Mouse (Mus musculus) olfactory bulb, adult 2 months (tissue): ENCODE data around the gene Ppp2r5b. TPM values are rescaled to one million over a fixed set of nuclear protein-coding genes. Genes with fewer than 3 reads are reported as not detected.

Experiments
- H3K27ac ChIP-seq: fragments of 200-500 bp; 2 replicates; pipeline ENCODE4 v1.5.1; 2012; ENCODE audit warnings: low read depth, low read length; ENCODE audit not compliant: insufficient read depth
- H3K4me1 ChIP-seq: fragments of 200-500 bp; 2 replicates; pipeline ENCODE4 v1.6.1; 2012; ENCODE audit warnings: low read length; ENCODE audit not compliant: control insufficient read depth, insufficient read depth
- H3K4me3 ChIP-seq: fragments of 200-500 bp; 2 replicates; pipeline ENCODE4 v1.5.1; 2012; ENCODE audit warnings: mild to moderate bottlenecking, low read depth, low read length, moderate library complexity; ENCODE audit not compliant: insufficient read depth
- CTCF ChIP-seq: fragments of 200-500 bp; IDR thresholded peaks from 2 replicates; pipeline ENCODE4 v1.5.1; 2012; ENCODE audit warnings: low read depth, mild to moderate bottlenecking, low read length, moderate library complexity; ENCODE audit not compliant: insufficient read depth
- POLR2A ChIP-seq: fragments of 200-500 bp; IDR thresholded peaks from 2 replicates; pipeline ENCODE4 v1.6.1; 2012; ENCODE audit warnings: mild to moderate bottlenecking, low read depth, low read length, moderate library complexity; ENCODE audit not compliant: insufficient read depth
- WGBS: fragments of 180-500 bp; shearing (Covaris S2); methylation state at CpG from one replicate; pipeline ENCODE4 v1.1.7; 2018; 5-methylcytosine and 5-hydroxymethylcytosine counted together
- polyA plus RNA-seq: library from polyadenylated mRNA; stranded (reverse); fragments of >200 nt; gene quantifications from 2 replicates; pipeline ENCODE4 v1.2.4, GENCODE M21; 2012; ENCODE audit warnings: low replicate concordance; ENCODE audit not compliant: missing spikeins, insufficient read depth, insufficient read length

The Ppp2r5b gene
- polyA plus RNA-seq, 1 experiment, result not detected

DNA sequence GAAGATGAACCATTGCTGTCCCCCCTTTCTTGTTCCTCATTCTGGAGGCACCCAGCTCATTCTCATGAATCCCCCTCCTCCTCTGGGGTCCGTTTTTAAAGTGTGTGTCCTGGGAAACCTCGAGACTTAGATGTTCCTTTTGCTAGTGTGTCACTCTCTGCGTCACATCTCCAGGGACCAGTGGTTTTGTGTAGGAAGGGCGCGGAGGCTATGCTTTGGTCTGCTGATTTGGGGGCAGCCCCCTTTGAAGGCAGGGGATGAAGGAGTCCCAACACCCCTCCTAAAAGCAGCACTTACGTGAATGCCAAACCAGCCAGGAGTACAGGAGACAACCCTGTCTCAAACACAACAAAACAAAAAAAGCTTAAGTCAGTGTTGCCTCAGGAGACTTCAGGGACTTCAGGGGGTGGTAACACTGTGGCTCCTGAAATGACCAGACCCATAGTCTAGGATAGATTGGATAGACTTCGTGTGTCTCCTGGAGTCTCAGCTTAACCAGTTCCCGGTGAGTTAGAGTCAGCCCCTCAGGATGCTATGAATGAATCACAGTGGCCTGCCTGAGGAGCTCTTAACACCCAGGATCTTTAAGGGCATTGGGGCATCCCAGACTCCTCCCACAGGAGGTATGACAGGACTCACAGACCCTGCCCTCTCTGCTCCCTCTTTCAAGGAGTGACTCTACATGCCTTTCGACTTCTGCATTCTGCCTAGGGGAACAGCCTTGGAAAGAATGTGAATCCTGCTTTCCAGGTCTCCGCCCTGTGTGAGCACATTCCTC lies 42.2 kb upstream of the Ppp2r5b start:
- H3K27ac ChIP-seq, result no peak overlapping the region
- TF ChIP-seq CTCF (no peak), POLR2A (no peak)
- WGBS, result 12% methylated on average over 10 of the region's 10 CpGs
- H3K4me1 ChIP-seq, result peaks cover 26% of the 10 kb centered on the region
- peak overlapping the region; percentile 97 for H3K4me3 ChIP-seq

- H3K4me3 ChIP-seq, result peak within 1 kb of the TSS; percentile 97
- H3K4me1 ChIP-seq, result peaks cover 26% of the 10 kb centered on the region
- peak within 1 kb of the TSS; percentile 38; the same call in 1 of the 2 replicates for H3K27ac ChIP-seq
- WGBS, result under 1% methylated on average over 105 of the region's 106 CpGs
- TF ChIP-seq POLR2A (peak; percentile 52), CTCF (peak; percentile 68; the same call in 1 of the 2 replicates)
Measured at GRCm38 (mm10) chr19:6276426-6277421, 41.1 kb upstream of the Ppp2r5b start, which contains the start of gene Ehd1. Ehd1 (plus strand) TSS chr19:6276725.

GRCm38 (mm10) chr19:6275740-6276389 lies 40.2 kb upstream of the Ppp2r5b start:
- peaks cover 26% of the 10 kb centered on the region for H3K4me1 ChIP-seq
- WGBS, result 9% methylated on average over 15 of the region's 15 CpGs
- H3K4me3 ChIP-seq, result peak overlapping the region; percentile 97
- no peak for TF ChIP-seq POLR2A
- H3K27ac ChIP-seq, result peak overlapping the region; percentile 38; the same call in 1 of the 2 replicates

GRCm38 (mm10) chr19:6273998-6274608 lies 38.4 kb upstream of the Ppp2r5b start:
- Histone ChIP-seq H3K4me3 (no peak overlapping the region), H3K27ac (no peak overlapping the region), H3K4me1 (peaks cover 17% of the 10 kb centered on the region)
- 87% methylated on average over 13 of the region's 13 CpGs for WGBS
- TF ChIP-seq POLR2A, result no peak
- TF ChIP-seq CTCF, result no peak

DNA sequence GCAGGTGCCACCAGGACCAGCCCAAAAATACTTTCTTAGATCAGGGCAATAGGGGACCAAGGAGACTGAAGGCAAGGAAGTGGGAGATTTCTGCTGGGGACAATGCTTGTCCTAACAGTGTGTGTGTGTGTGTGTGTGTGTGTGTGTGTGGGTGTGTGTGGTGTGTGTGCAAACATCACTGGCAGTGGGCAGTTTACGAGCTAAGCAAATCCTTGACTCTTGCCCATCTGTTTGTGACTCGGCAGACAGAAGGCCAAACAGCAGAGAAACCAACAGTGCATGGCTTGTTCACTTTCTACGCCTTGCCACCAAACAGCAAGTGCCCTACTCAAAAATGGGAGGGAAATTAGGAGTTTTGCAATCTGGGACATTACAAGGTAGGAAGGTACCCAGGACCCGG lies 37.9 kb upstream of the Ppp2r5b start:
- no peak for TF ChIP-seq POLR2A
- no peak for TF ChIP-seq CTCF
- Histone ChIP-seq H3K27ac (no peak overlapping the region), H3K4me3 (no peak overlapping the region), H3K4me1 (peaks cover 15% of the 10 kb centered on the region)
- WGBS, result 86% methylated on average over 4 of the region's 4 CpGs

GRCm38 (mm10) chr19:6272738-6273137 lies 37.1 kb upstream of the Ppp2r5b start:
- 64% methylated on average over 4 of the region's 4 CpGs for WGBS
- H3K27ac ChIP-seq, result no peak overlapping the region
- no peak overlapping the region for H3K4me3 ChIP-seq
- H3K4me1 ChIP-seq, result peaks cover 7% of the 10 kb centered on the region
- TF ChIP-seq POLR2A, result no peak
- TF ChIP-seq CTCF, result no peak

- H3K4me3 ChIP-seq, result no peak overlapping the region
- H3K27ac ChIP-seq, result no peak overlapping the region
- 83% methylated on average over 7 of the region's 7 CpGs for WGBS
- TF ChIP-seq CTCF (no peak), POLR2A (no peak)
- peaks cover 4% of the 10 kb centered on the region; the same call in 1 of the 2 replicates for H3K4me1 ChIP-seq
Measured at GRCm38 (mm10) chr19:6272053-6272452, 36.4 kb upstream of the Ppp2r5b start.

DNA sequence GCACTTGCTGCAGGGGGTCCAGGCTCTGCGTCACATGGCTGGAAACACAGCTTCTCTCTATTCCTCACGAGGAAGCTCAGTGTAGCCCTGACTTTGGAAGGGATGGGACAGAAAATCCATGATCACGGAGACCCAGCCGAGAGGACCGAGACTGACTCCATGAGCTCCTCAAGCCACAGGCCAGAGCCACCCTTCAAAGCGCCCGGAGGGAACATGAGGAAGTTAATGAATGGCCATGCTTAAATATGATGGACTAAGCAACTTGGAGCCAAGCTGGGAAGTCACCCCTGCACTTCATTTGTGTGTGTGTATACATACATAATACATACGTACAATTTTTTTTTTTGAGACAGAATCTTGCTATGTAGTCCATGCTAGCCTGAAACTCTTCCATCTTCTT lies 35.5 kb upstream of the Ppp2r5b start:
- WGBS, result 58% methylated on average over 8 of the region's 8 CpGs
- no peak overlapping the region for H3K27ac ChIP-seq
- TF ChIP-seq CTCF, result no peak
- no peak for TF ChIP-seq POLR2A
- H3K4me3 ChIP-seq, result no peak overlapping the region
- H3K4me1 ChIP-seq, result peaks cover 2% of the 10 kb centered on the region; the same call in 1 of the 2 replicates

GRCm38 (mm10) chr19:6270661-6271060 lies 35.0 kb upstream of the Ppp2r5b start:
- no peak for TF ChIP-seq POLR2A
- no peak for TF ChIP-seq CTCF
- no peak overlapping the region for H3K27ac ChIP-seq
- no peak overlapping the region for H3K4me3 ChIP-seq
- WGBS, result 73% methylated on average over 9 of the region's 9 CpGs
- H3K4me1 ChIP-seq, result no peaks in the 10 kb centered on the region
